Mouse (Mus musculus) hindbrain, embryonic 16.5 days (tissue): ENCODE measurements around the gene Adcy2. TPM values are rescaled to one million over a fixed set of nuclear protein-coding genes. Genes with fewer than 3 reads are reported as not detected.

Source experiments
- ATAC-seq: fragments of 200-750 bp; cut with Nextera tagmentation; 2 replicates; pipeline ENCODE4 v1.8.0; 2017; ENCODE audit warnings: moderate TSS enrichment, moderate library complexity
- H3K27ac ChIP-seq: fragments of 300-500 bp; sonication (generic); 2 replicates; pipeline ENCODE4 v1.5.1; 2014; ENCODE audit warnings: low read depth, mild to moderate bottlenecking, control low read depth, low read length, moderate library complexity
- H3K27me3 ChIP-seq: fragments of 300-500 bp; sonication (generic); replicated peaks from 2 replicates; pipeline ENCODE4 v1.6.1; 2014; ENCODE audit warnings: low read length; ENCODE audit not compliant: control insufficient read depth, insufficient read depth
- H3K36me3 ChIP-seq: fragments of 300-500 bp; sonication (generic); 2 replicates; pipeline ENCODE4 v1.6.1; 2014; ENCODE audit warnings: mild to moderate bottlenecking, low read length, moderate library complexity, mixed read lengths; ENCODE audit not compliant: control insufficient read depth, insufficient read depth
- H3K4me1 ChIP-seq: fragments of 300-500 bp; sonication (generic); 2 replicates; pipeline ENCODE4 v1.6.1; 2014; ENCODE audit warnings: low read depth, low read length; ENCODE audit not compliant: control insufficient read depth, insufficient read depth
- H3K4me2 ChIP-seq: fragments of 300-500 bp; sonication (generic); 2 replicates; pipeline ENCODE4 v1.6.1; 2014; ENCODE audit warnings: mild to moderate bottlenecking, low read length, control low read depth, moderate library complexity
- H3K4me3 ChIP-seq: fragments of 300-500 bp; sonication (generic); 2 replicates; pipeline ENCODE4 v1.5.1; 2014; ENCODE audit warnings: mild to moderate bottlenecking, low read length, control low read depth, moderate library complexity
- H3K9ac ChIP-seq: fragments of 300-500 bp; sonication (generic); 2 replicates; pipeline ENCODE4 v1.6.1; 2014; ENCODE audit warnings: low read depth, mild to moderate bottlenecking, control low read depth, low read length, moderate library complexity
- H3K9me3 ChIP-seq: fragments of 300-500 bp; sonication (generic); 2 replicates; pipeline ENCODE4 v1.6.1; 2014; ENCODE audit warnings: mild to moderate bottlenecking, low read length, moderate library complexity; ENCODE audit not compliant: control insufficient read depth
- WGBS: fragments of 180-500 bp; shearing (Covaris S2); extraction: QIAGEN DNeasy Blood & Tissue Kit; methylation state at CpG from one replicate; pipeline ENCODE4 v1.1.7; 2014; 5-methylcytosine and 5-hydroxymethylcytosine counted together
- polyA plus RNA-seq: library from polyadenylated mRNA; unstranded; fragments of >200 nt; fragmentation: Nextera tagmentation; extraction: Ambion mirVana; gene quantifications from 2 replicates; pipeline ENCODE4 v1.2.1, GENCODE M21; 2015

Adcy2 gene
- polyA plus RNA-seq, 1 experiment from 2014 or later: 7.7 TPM

DNA sequence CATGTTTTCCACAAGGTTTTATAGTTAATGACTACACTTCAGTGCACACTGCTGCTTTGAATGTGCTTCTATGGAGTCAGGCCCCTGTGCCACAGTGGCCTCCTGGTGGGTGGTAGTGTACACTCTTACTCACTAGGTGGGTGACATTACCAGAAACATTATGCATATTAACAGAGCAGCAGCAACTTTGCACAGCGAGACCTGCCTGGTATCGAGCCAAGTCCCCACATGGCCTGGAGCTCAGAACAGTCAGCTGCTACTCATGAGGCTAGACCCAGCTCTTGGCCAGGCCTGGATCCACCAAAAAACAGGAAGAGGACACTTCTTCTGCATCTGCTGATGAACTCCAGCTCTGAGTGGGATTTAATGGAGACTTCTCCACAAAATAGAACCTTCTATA, 13.6 kb downstream of the Adcy2 start:
- H3K36me3 ChIP-seq: no peaks in the 10 kb centered on the region
- no peaks in the 10 kb centered on the region for H3K27me3 ChIP-seq
- H3K4me2 ChIP-seq: no peak overlapping the region
- H3K4me1 ChIP-seq: no peaks in the 10 kb centered on the region
- ATAC-seq: no peak
- H3K9ac ChIP-seq: no peak overlapping the region
- no peak overlapping the region for H3K27ac ChIP-seq
- H3K4me3 ChIP-seq: no peak overlapping the region
- 63% methylated on average over 2 of the region's 2 CpGs for WGBS
- H3K9me3 ChIP-seq: no peaks in the 10 kb centered on the region

DNA sequence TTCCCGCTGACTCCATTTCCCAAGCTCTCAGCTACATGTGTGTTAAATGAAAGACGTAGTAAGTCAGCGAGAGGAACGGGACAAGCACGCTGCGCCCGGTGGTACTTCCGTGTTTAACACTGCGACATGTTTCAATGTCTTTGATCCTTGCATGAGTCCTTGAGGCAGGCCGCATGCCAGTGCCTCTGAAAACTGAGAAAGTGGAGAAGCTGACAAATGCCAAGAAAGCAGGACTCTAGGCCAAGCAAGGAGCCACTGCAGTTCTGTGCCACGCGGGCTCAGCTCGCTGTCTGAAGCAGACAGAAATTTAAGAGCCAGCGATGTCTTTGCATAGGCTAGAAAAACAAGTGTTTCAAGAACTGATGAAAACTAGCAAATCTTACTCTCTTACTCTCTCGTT, 15.3 kb downstream of the Adcy2 start:
- H3K4me2 ChIP-seq: no peak overlapping the region
- ATAC-seq: no peak

DNA sequence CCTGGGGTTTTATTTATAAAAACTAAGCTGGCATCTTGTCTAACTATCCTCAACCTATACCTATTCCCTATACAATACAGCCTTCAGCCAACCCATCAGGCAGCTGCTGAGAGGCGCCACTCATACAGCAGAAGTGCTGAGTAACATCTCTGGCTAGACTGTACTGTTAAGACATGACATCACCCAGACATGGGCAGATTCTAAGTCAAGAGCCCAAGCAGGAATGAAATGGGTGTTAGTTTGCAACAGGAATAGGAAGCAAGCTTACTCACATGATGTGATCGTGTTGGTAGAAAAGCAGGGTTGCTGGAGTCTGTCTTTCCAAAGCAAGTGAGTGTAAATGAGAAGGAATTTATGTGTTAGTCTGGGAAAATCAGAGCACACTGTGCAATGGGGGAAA, 18.3 kb downstream of the Adcy2 start:
- Histone ChIP-seq H3K4me1 (no peaks in the 10 kb centered on the region), H3K9ac (no peak overlapping the region), H3K4me3 (no peak overlapping the region), H3K27ac (no peak overlapping the region), H3K4me2 (no peak overlapping the region), H3K27me3 (no peaks in the 10 kb centered on the region), H3K9me3 (no peaks in the 10 kb centered on the region), H3K36me3 (no peaks in the 10 kb centered on the region)
- 85% methylated on average over 2 of the region's 2 CpGs for WGBS
- no peak for ATAC-seq

More for the DNA sequence above, 15.3 kb downstream of the Adcy2 start:
- H3K9me3 ChIP-seq: no peaks in the 10 kb centered on the region
- 86% methylated on average over 15 of the region's 15 CpGs for WGBS
- H3K4me3 ChIP-seq: no peak overlapping the region
- H3K4me1 ChIP-seq: no peaks in the 10 kb centered on the region
- no peaks in the 10 kb centered on the region for H3K36me3 ChIP-seq
- no peak overlapping the region for H3K27ac ChIP-seq
- H3K9ac ChIP-seq: no peak overlapping the region
- no peaks in the 10 kb centered on the region for H3K27me3 ChIP-seq

DNA sequence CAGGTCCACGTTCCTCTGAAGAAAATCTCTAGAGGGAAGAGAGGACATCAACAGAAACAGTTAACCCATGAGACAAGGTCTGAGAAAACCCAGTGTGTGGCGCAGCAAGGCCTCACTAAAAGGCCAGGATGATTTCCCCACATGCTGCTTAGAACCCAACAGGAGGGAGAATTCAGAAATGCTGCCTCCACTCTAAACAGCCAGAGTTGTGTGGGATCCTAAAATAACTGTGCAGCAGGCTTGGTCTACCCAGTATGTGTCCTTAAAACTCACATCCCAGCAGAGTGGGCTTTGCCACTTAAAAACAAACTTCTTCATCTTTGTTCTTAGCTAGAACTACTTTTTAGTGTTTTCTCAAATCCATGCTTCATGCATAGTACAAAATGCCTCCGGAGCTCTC, 26.2 kb downstream of the Adcy2 start:
- no peaks in the 10 kb centered on the region for H3K4me1 ChIP-seq
- 58% methylated on average over 3 of the region's 3 CpGs for WGBS

GRCm38 (mm10) chr13:68961580-68961979, 37.8 kb downstream of the Adcy2 start:
- no peaks in the 10 kb centered on the region for H3K36me3 ChIP-seq
- H3K4me2 ChIP-seq: no peak overlapping the region
- 78% methylated on average over 5 of the region's 5 CpGs for WGBS
- H3K4me3 ChIP-seq: no peak overlapping the region
- no peaks in the 10 kb centered on the region for H3K4me1 ChIP-seq
- H3K9ac ChIP-seq: no peak overlapping the region
- no peaks in the 10 kb centered on the region for H3K27me3 ChIP-seq
- no peak for ATAC-seq
- H3K27ac ChIP-seq: no peak overlapping the region
- no peaks in the 10 kb centered on the region for H3K9me3 ChIP-seq

More for the DNA sequence above, 26.2 kb downstream of the Adcy2 start:
- Histone ChIP-seq H3K9ac (no peak overlapping the region), H3K9me3 (no peaks in the 10 kb centered on the region), H3K27me3 (no peaks in the 10 kb centered on the region), H3K4me2 (no peak overlapping the region), H3K27ac (no peak overlapping the region), H3K4me3 (no peak overlapping the region), H3K36me3 (no peaks in the 10 kb centered on the region; the same call in 1 of the 2 replicates)
- no peak for ATAC-seq

DNA sequence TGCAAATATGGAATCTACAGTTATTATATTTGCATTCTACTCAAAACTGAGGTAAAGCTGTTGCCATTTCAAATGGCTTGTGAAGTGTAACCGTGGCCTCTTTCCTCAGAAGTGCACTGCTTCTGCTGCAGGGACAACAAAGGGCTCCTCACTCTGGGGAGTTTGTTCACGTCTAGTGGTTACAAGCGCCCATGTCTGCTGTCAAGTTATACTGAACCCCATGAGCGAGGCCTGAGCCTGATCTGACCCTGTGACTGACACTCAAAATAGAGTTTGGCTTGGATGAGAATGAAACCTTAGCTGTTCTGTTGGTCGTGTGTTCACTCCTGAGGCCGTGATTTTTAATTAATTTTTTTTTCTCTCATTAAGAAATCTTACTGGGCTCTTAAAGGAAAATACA, 38.8 kb downstream of the Adcy2 start:
- Histone ChIP-seq H3K36me3 (no peaks in the 10 kb centered on the region), H3K4me1 (no peaks in the 10 kb centered on the region), H3K27me3 (no peaks in the 10 kb centered on the region), H3K9ac (no peak overlapping the region), H3K4me2 (no peak overlapping the region), H3K9me3 (no peaks in the 10 kb centered on the region), H3K27ac (no peak overlapping the region), H3K4me3 (no peak overlapping the region)
- WGBS: 74% methylated on average over 6 of the region's 6 CpGs
- no peak for ATAC-seq

- Histone ChIP-seq H3K27me3 (no peaks in the 10 kb centered on the region), H3K4me1 (no peaks in the 10 kb centered on the region), H3K27ac (no peak overlapping the region), H3K4me2 (no peak overlapping the region), H3K36me3 (no peaks in the 10 kb centered on the region), H3K9ac (no peak overlapping the region), H3K9me3 (no peaks in the 10 kb centered on the region), H3K4me3 (no peak overlapping the region)
- 88% methylated on average over 4 of the region's 4 CpGs for WGBS
- no peak for ATAC-seq
Measured at GRCm38 (mm10) chr13:68959406-68959805, 39.9 kb downstream of the Adcy2 start.

- H3K9me3 ChIP-seq: no peaks in the 10 kb centered on the region
- H3K4me1 ChIP-seq: no peaks in the 10 kb centered on the region
- H3K4me2 ChIP-seq: no peak overlapping the region
- WGBS: 54% methylated on average over 2 of the region's 2 CpGs
- H3K27me3 ChIP-seq: no peaks in the 10 kb centered on the region
- no peak overlapping the region for H3K27ac ChIP-seq
- no peaks in the 10 kb centered on the region for H3K36me3 ChIP-seq
- no peak overlapping the region for H3K4me3 ChIP-seq
- ATAC-seq: no peak
- H3K9ac ChIP-seq: no peak overlapping the region
Measured at GRCm38 (mm10) chr13:68942735-68943134, 56.6 kb downstream of the Adcy2 start.

- Histone ChIP-seq H3K4me3 (no peak overlapping the region), H3K4me1 (no peaks in the 10 kb centered on the region), H3K9ac (no peak overlapping the region), H3K27ac (no peak overlapping the region), H3K27me3 (no peaks in the 10 kb centered on the region), H3K4me2 (no peak overlapping the region), H3K36me3 (no peaks in the 10 kb centered on the region), H3K9me3 (no peaks in the 10 kb centered on the region)
- WGBS: 98% methylated on average over 1 of the region's 1 CpGs
- no peak for ATAC-seq
Measured at GRCm38 (mm10) chr13:68941429-68941828, 57.9 kb downstream of the Adcy2 start.

GRCm38 (mm10) chr13:68932283-68932647, 67.1 kb downstream of the Adcy2 start:
- Histone ChIP-seq H3K27ac (no peak overlapping the region), H3K9ac (no peak overlapping the region), H3K27me3 (no peaks in the 10 kb centered on the region), H3K4me2 (no peak overlapping the region), H3K4me3 (no peak overlapping the region), H3K4me1 (no peaks in the 10 kb centered on the region), H3K9me3 (no peaks in the 10 kb centered on the region), H3K36me3 (no peaks in the 10 kb centered on the region)
- no peak for ATAC-seq
- WGBS: 67% methylated on average over 1 of the region's 1 CpGs
